Mouse (Mus musculus): ENCODE data around the gene Pla1a.

DNA sequence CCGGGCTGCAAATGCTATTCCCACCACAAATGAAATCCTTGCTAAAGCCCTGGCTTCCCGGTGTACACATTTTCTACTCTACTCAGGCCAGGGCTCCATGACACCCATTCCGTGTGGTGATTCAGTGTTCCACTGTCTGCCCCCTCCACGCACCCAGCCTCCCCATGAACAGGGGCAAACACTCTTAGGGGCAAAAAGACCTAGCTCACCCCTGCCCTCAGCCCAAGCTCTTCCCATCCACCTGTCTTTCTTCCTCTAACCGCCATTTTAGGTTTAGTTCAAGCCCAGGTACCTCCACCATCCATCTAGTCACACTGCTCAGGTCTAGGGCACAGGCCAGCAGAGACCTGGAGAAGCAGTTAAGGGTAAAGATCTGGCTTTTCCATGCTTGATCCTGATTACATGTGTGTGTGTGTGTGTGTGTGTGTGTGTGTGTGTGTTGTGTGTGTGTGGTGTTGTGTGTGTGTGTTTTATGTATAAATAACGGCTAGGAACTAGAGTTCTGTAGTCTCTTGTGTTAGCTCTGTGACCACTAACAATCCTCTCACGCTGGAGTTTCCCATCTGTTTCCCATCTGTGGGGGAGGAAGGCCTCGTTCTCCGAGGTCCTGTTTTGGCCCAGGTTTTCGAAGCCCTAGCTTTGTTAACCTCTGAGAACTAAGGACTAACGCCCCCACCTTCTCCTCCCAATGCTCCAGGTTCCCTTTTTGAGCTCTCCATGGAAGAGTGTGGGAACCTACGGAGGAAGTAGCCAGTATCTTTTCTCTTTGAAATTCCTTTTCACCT lies 18.7 kb upstream of the Pla1a start:
- TF ChIP-seq POLR2A (IDR thresholded peaks at IDR 0.05; ENCODE audit: insufficient read length, low read depth): no peak
- TF ChIP-seq E2F4 (IDR thresholded peaks at IDR 0.05; ENCODE audit: insufficient read depth): no peak
- TF ChIP-seq SRF (IDR thresholded peaks at IDR 0.05; ENCODE audit: control insufficient read depth, insufficient read length, low read depth): no peak
- no peak for TF ChIP-seq MYOD1 (IDR thresholded peaks at IDR 0.05; ENCODE audit: control insufficient read depth in 1 of 3, insufficient read length in 2 of 3, low read depth in 2 of 3)
- TF ChIP-seq MAX (IDR thresholded peaks at IDR 0.05; ENCODE audit: low read depth): no peak
- no peak for TF ChIP-seq USF1 (IDR thresholded peaks at IDR 0.05; ENCODE audit: low read depth)
- no peak for TF ChIP-seq REST (IDR thresholded peaks at IDR 0.05; ENCODE audit: insufficient read depth, insufficient read length)
- TF ChIP-seq MYOG (IDR thresholded peaks at IDR 0.05; ENCODE audit: control insufficient read depth in 1 of 3, insufficient read depth in 1 of 3, insufficient read length in 2 of 3, low read depth in 2 of 3): no peak
- TF ChIP-seq TCF12 (IDR thresholded peaks at IDR 0.05; ENCODE audit: insufficient read depth, poor library complexity, severe bottlenecking): no peak

Data from myocyte (in vitro differentiated cells).